Mouse (Mus musculus): Measurements from ENCODE around the gene Nup133. TPM values are rescaled to one million over a fixed set of nuclear protein-coding genes. Genes with fewer than 3 reads are reported as not detected.
A peak's percentile ranks its signal among the peaks of the same experiment; 100 is the strongest.
"Not testable (repeated sequence)": the region's sequence is repeated elsewhere in the genome, so short reads cannot be mapped to it uniquely, and the experiment has no call there.

Gene Nup133
- polyA plus RNA-seq, 1 experiment, result 13.5 TPM

- Histone ChIP-seq H3K4me3 (replicated peaks; ENCODE audit: control insufficient read depth, low read depth, low read length) (no peak overlapping the region), H3K27ac (ENCODE audit: control insufficient read depth, insufficient read depth, low read depth, low read length, poor library complexity) (no peak overlapping the region), H3K4me1 (ENCODE audit: control insufficient read depth, insufficient read depth, low read length) (no peaks in the 10 kb centered on the region)
- TF ChIP-seq POLR2A (IDR thresholded peaks at IDR 0.05; ENCODE audit: borderline replicate concordance, control insufficient read depth, low read depth, low read length) (no peak), CTCF (IDR thresholded peaks at IDR 0.05; ENCODE audit: control insufficient read depth, insufficient read depth, low read length) (no peak)
- WGBS, result 75% methylated on average over 2 of the region's 2 CpGs
These were observed 17.8 kb upstream of the Nup133 start for GRCm38 (mm10) chr8:123966896-123967295.

- Histone ChIP-seq H3K4me1 (ENCODE audit: control insufficient read depth, insufficient read depth, low read length) (peaks cover 5% of the 10 kb centered on the region), H3K4me3 (replicated peaks; ENCODE audit: control insufficient read depth, low read depth, low read length) (no peak overlapping the region), H3K27ac (ENCODE audit: control insufficient read depth, insufficient read depth, low read depth, low read length, poor library complexity) (no peak overlapping the region)
- 86% methylated on average over 1 of the region's 1 CpGs for WGBS
- no peak for TF ChIP-seq CTCF (IDR thresholded peaks at IDR 0.05; ENCODE audit: control insufficient read depth, insufficient read depth, low read length)
- no peak for TF ChIP-seq POLR2A (IDR thresholded peaks at IDR 0.05; ENCODE audit: borderline replicate concordance, control insufficient read depth, low read depth, low read length)
These were observed 12.3 kb upstream of the Nup133 start for GRCm38 (mm10) chr8:123961371-123961770.

GRCm38 (mm10) chr8:123960556-123960955, 11.5 kb upstream of the Nup133 start:
- not testable (repeated sequence) for H3K4me3 ChIP-seq (replicated peaks; ENCODE audit: control insufficient read depth, low read depth, low read length); H3K4me1 ChIP-seq (ENCODE audit: control insufficient read depth, insufficient read depth, low read length); H3K27ac ChIP-seq (ENCODE audit: control insufficient read depth, insufficient read depth, low read depth, low read length, poor library complexity)
- WGBS, result 88% methylated on average over 5 of the region's 5 CpGs

- no peak for TF ChIP-seq POLR2A (IDR thresholded peaks at IDR 0.05; ENCODE audit: borderline replicate concordance, control insufficient read depth, low read depth, low read length)
- no peak for TF ChIP-seq CTCF (IDR thresholded peaks at IDR 0.05; ENCODE audit: control insufficient read depth, insufficient read depth, low read length)
- Histone ChIP-seq H3K4me1 (ENCODE audit: control insufficient read depth, insufficient read depth, low read length) (peaks cover 5% of the 10 kb centered on the region), H3K4me3 (replicated peaks; ENCODE audit: control insufficient read depth, low read depth, low read length) (no peak overlapping the region), H3K27ac (ENCODE audit: control insufficient read depth, insufficient read depth, low read depth, low read length, poor library complexity) (no peak overlapping the region)
- 72% methylated on average over 9 of the region's 9 CpGs for WGBS
These were observed 11.0 kb upstream of the Nup133 start for GRCm38 (mm10) chr8:123960056-123960455.

GRCm38 (mm10) chr8:123959473-123959872, 10.4 kb upstream of the Nup133 start:
- 63% methylated on average over 6 of the region's 6 CpGs for WGBS
- Histone ChIP-seq H3K4me1 (ENCODE audit: control insufficient read depth, insufficient read depth, low read length) (peaks cover 5% of the 10 kb centered on the region), H3K4me3 (replicated peaks; ENCODE audit: control insufficient read depth, low read depth, low read length) (no peak overlapping the region), H3K27ac (ENCODE audit: control insufficient read depth, insufficient read depth, low read depth, low read length, poor library complexity) (no peak overlapping the region)
- no peak for TF ChIP-seq POLR2A (IDR thresholded peaks at IDR 0.05; ENCODE audit: borderline replicate concordance, control insufficient read depth, low read depth, low read length)
- TF ChIP-seq CTCF (IDR thresholded peaks at IDR 0.05; ENCODE audit: control insufficient read depth, insufficient read depth, low read length), result no peak

GRCm38 (mm10) chr8:123958130-123958529, 9.1 kb upstream of the Nup133 start:
- TF ChIP-seq POLR2A (IDR thresholded peaks at IDR 0.05; ENCODE audit: borderline replicate concordance, control insufficient read depth, low read depth, low read length) (no peak), CTCF (IDR thresholded peaks at IDR 0.05; ENCODE audit: control insufficient read depth, insufficient read depth, low read length) (no peak)
- peaks cover 5% of the 10 kb centered on the region for H3K4me1 ChIP-seq (ENCODE audit: control insufficient read depth, insufficient read depth, low read length)
- H3K4me3 ChIP-seq (replicated peaks; ENCODE audit: control insufficient read depth, low read depth, low read length), result no peak overlapping the region
- 79% methylated on average over 17 of the region's 17 CpGs for WGBS
- no peak overlapping the region for H3K27ac ChIP-seq (ENCODE audit: control insufficient read depth, insufficient read depth, low read depth, low read length, poor library complexity)

DNA sequence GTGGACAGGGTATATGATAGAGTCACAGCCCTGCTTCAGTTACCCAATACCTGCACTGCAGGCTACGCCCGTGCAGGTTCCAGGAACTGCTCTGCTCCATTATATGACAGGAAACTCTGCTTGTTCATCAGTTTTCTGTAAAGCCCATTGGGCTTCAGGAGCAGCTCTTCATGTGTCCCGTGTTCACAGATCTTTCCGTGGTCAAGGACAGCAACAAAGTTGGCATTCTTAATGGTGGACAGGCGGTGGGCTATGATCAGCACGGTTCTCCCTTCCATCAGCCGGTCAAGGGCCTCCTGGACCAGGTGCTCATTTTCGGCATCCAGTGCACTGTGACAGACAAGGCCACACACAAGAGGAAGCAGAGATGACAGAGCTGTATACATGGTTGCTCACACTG, 5.2 kb upstream of the Nup133 start:
- Histone ChIP-seq H3K4me3 (replicated peaks; ENCODE audit: control insufficient read depth, low read depth, low read length) (no peak overlapping the region), H3K4me1 (ENCODE audit: control insufficient read depth, insufficient read depth, low read length) (no peaks in the 10 kb centered on the region; the same call in 1 of the 2 replicates), H3K27ac (ENCODE audit: control insufficient read depth, insufficient read depth, low read depth, low read length, poor library complexity) (no peak overlapping the region)
- TF ChIP-seq CTCF (IDR thresholded peaks at IDR 0.05; ENCODE audit: control insufficient read depth, insufficient read depth, low read length) (no peak), POLR2A (IDR thresholded peaks at IDR 0.05; ENCODE audit: borderline replicate concordance, control insufficient read depth, low read depth, low read length) (no peak)
- WGBS, result 91% methylated on average over 8 of the region's 8 CpGs

- TF ChIP-seq CTCF (IDR thresholded peaks at IDR 0.05; ENCODE audit: control insufficient read depth, insufficient read depth, low read length), result no peak
- TF ChIP-seq POLR2A (IDR thresholded peaks at IDR 0.05; ENCODE audit: borderline replicate concordance, control insufficient read depth, low read depth, low read length), result no peak
- no peaks in the 10 kb centered on the region for H3K4me1 ChIP-seq (ENCODE audit: control insufficient read depth, insufficient read depth, low read length)
- H3K4me3 ChIP-seq (replicated peaks; ENCODE audit: control insufficient read depth, low read depth, low read length), result no peak overlapping the region
- 82% methylated on average over 8 of the region's 8 CpGs for WGBS
- H3K27ac ChIP-seq (ENCODE audit: control insufficient read depth, insufficient read depth, low read depth, low read length, poor library complexity), result no peak overlapping the region
These were observed 4.6 kb upstream of the Nup133 start for GRCm38 (mm10) chr8:123953686-123954085.

- peak overlapping the region; percentile 76; the same call in 1 of the 2 replicates for H3K27ac ChIP-seq (ENCODE audit: control insufficient read depth, insufficient read depth, low read depth, low read length, poor library complexity)
- peak overlapping the region; percentile 89 for H3K4me3 ChIP-seq (replicated peaks; ENCODE audit: control insufficient read depth, low read depth, low read length)
- H3K4me1 ChIP-seq (ENCODE audit: control insufficient read depth, insufficient read depth, low read length), result peaks cover 1% of the 10 kb centered on the region; the same call in 1 of the 2 replicates
- WGBS, result 37% methylated on average over 10 of the region's 10 CpGs
- TF ChIP-seq POLR2A (IDR thresholded peaks at IDR 0.05; ENCODE audit: borderline replicate concordance, control insufficient read depth, low read depth, low read length) (no peak), CTCF (IDR thresholded peaks at IDR 0.05; ENCODE audit: control insufficient read depth, insufficient read depth, low read length) (peak; percentile 60)
These were observed 1.2 kb upstream of the Nup133 start for GRCm38 (mm10) chr8:123950077-123950802.

Data from bone marrow, adult 2 months (tissue).